Mouse (Mus musculus): ENCODE results near the gene Mapk11. TPM values are rescaled to one million over a fixed set of nuclear protein-coding genes. Genes with fewer than 3 reads are reported as not detected.

Mapk11 gene
- 13.7 and 14.0 TPM in 2 replicates for polyA plus RNA-seq (2012; rRNA removed)

- peak; percentile 26 for DNase-seq
- peaks cover 3% of the 10 kb centered on the region for H3K4me1 ChIP-seq (ENCODE audit: control insufficient read depth, insufficient read depth, low read length)
- no peak for TF ChIP-seq CTCF (IDR thresholded peaks at IDR 0.05; ENCODE audit: insufficient read depth, low read length)
- TF ChIP-seq POLR2A (IDR thresholded peaks at IDR 0.05; ENCODE audit: borderline replicate concordance, extremely low read depth, low read depth, low read length), result 0 out of 2 replicates have a peak, but pooled peaks have one; percentile 13
- under 1% methylated on average over 58 of the region's 61 CpGs for WGBS
- peak within 1 kb of the TSS; percentile 53 for H3K4me3 ChIP-seq (replicated peaks; ENCODE audit: extremely low read depth, low read depth, low read length)
Observed at GRCm38 (mm10) chr15:89149271-89150040, at the start of gene Mapk11. TSS of gene Mapk11 (minus strand) at chr15:89149628.

GRCm38 (mm10) chr15:89197056-89197455, 47.6 kb upstream of the Mapk11 start:
- DNase-seq, result no peak
- H3K4me1 ChIP-seq (ENCODE audit: control insufficient read depth, insufficient read depth, low read length), result peaks cover 4% of the 10 kb centered on the region; the same call in 1 of the 2 replicates
- 51% methylated on average over 15 of the region's 15 CpGs for WGBS
- TF ChIP-seq CTCF (IDR thresholded peaks at IDR 0.05; ENCODE audit: insufficient read depth, low read length) (no peak), POLR2A (IDR thresholded peaks at IDR 0.05; ENCODE audit: borderline replicate concordance, extremely low read depth, low read depth, low read length) (no peak)
- peak overlapping the region; percentile 99 for H3K4me3 ChIP-seq (replicated peaks; ENCODE audit: extremely low read depth, low read depth, low read length)

- TF ChIP-seq CTCF (IDR thresholded peaks at IDR 0.05; ENCODE audit: insufficient read depth, low read length), result peak; percentile 83
- TF ChIP-seq POLR2A (IDR thresholded peaks at IDR 0.05; ENCODE audit: borderline replicate concordance, extremely low read depth, low read depth, low read length), result peak; percentile 34; the same call in 1 of the 2 replicates
- under 1% methylated on average over 38 of the region's 38 CpGs for WGBS
- peak; percentile 93 for DNase-seq
- H3K4me3 ChIP-seq (replicated peaks; ENCODE audit: extremely low read depth, low read depth, low read length), result peak within 1 kb of the TSS; percentile 99
- H3K4me1 ChIP-seq (ENCODE audit: control insufficient read depth, insufficient read depth, low read length), result peaks cover 4% of the 10 kb centered on the region; the same call in 1 of the 2 replicates
Observed at GRCm38 (mm10) chr15:89196313-89196706, 46.9 kb upstream of the Mapk11 start, which contains the start of gene Dennd6b. TSS of gene Dennd6b (minus strand) at chr15:89196496.

- Histone ChIP-seq H3K4me1 (ENCODE audit: control insufficient read depth, insufficient read depth, low read length) (peaks cover 4% of the 10 kb centered on the region; the same call in 1 of the 2 replicates), H3K4me3 (replicated peaks; ENCODE audit: extremely low read depth, low read depth, low read length) (peak overlapping the region; percentile 99)
- TF ChIP-seq POLR2A (IDR thresholded peaks at IDR 0.05; ENCODE audit: borderline replicate concordance, extremely low read depth, low read depth, low read length) (peak; percentile 98; the same call in 1 of the 2 replicates), CTCF (IDR thresholded peaks at IDR 0.05; ENCODE audit: insufficient read depth, low read length) (no peak)
- DNase-seq, result peak; percentile 94
- under 1% methylated on average over 25 of the region's 25 CpGs for WGBS
Observed at GRCm38 (mm10) chr15:89195690-89196312, 46.4 kb upstream of the Mapk11 start.

GRCm38 (mm10) chr15:89195261-89195681, 45.8 kb upstream of the Mapk11 start:
- DNase-seq, result no peak
- TF ChIP-seq CTCF (IDR thresholded peaks at IDR 0.05; ENCODE audit: insufficient read depth, low read length) (no peak), POLR2A (IDR thresholded peaks at IDR 0.05; ENCODE audit: borderline replicate concordance, extremely low read depth, low read depth, low read length) (no peak)
- Histone ChIP-seq H3K4me1 (ENCODE audit: control insufficient read depth, insufficient read depth, low read length) (peaks cover 4% of the 10 kb centered on the region; the same call in 1 of the 2 replicates), H3K4me3 (replicated peaks; ENCODE audit: extremely low read depth, low read depth, low read length) (no peak overlapping the region)
- WGBS, result 45% methylated on average over 6 of the region's 6 CpGs

- WGBS, result 86% methylated on average over 5 of the region's 5 CpGs
- DNase-seq, result no peak
- Histone ChIP-seq H3K4me3 (replicated peaks; ENCODE audit: extremely low read depth, low read depth, low read length) (no peak overlapping the region), H3K4me1 (ENCODE audit: control insufficient read depth, insufficient read depth, low read length) (0 out of 2 replicates have a peak, but pooled peaks cover 4% of the 10 kb centered on the region)
- TF ChIP-seq POLR2A (IDR thresholded peaks at IDR 0.05; ENCODE audit: borderline replicate concordance, extremely low read depth, low read depth, low read length) (no peak), CTCF (IDR thresholded peaks at IDR 0.05; ENCODE audit: insufficient read depth, low read length) (no peak)
Observed at GRCm38 (mm10) chr15:89184937-89185227, 35.5 kb upstream of the Mapk11 start.

GRCm38 (mm10) chr15:89184141-89184936, 34.9 kb upstream of the Mapk11 start:
- no peak for TF ChIP-seq CTCF (IDR thresholded peaks at IDR 0.05; ENCODE audit: insufficient read depth, low read length)
- 84% methylated on average over 5 of the region's 5 CpGs for WGBS
- DNase-seq, result no peak

GRCm38 (mm10) chr15:89182842-89183241, 33.4 kb upstream of the Mapk11 start:
- TF ChIP-seq CTCF (IDR thresholded peaks at IDR 0.05; ENCODE audit: insufficient read depth, low read length) (no peak), POLR2A (IDR thresholded peaks at IDR 0.05; ENCODE audit: borderline replicate concordance, extremely low read depth, low read depth, low read length) (no peak)
- H3K4me1 ChIP-seq (ENCODE audit: control insufficient read depth, insufficient read depth, low read length), result peaks cover 14% of the 10 kb centered on the region
- DNase-seq, result no peak
- WGBS, result 79% methylated on average over 5 of the region's 5 CpGs
- no peak overlapping the region for H3K4me3 ChIP-seq (replicated peaks; ENCODE audit: extremely low read depth, low read depth, low read length)

More at GRCm38 (mm10) chr15:89184141-89184936, 34.9 kb upstream of the Mapk11 start:
- Histone ChIP-seq H3K4me3 (replicated peaks; ENCODE audit: extremely low read depth, low read depth, low read length) (no peak overlapping the region), H3K4me1 (ENCODE audit: control insufficient read depth, insufficient read depth, low read length) (0 out of 2 replicates have a peak, but pooled peaks cover 4% of the 10 kb centered on the region)

GRCm38 (mm10) chr15:89182328-89182741, 32.9 kb upstream of the Mapk11 start:
- Histone ChIP-seq H3K4me3 (replicated peaks; ENCODE audit: extremely low read depth, low read depth, low read length) (no peak overlapping the region), H3K4me1 (ENCODE audit: control insufficient read depth, insufficient read depth, low read length) (peaks cover 18% of the 10 kb centered on the region)
- TF ChIP-seq POLR2A (IDR thresholded peaks at IDR 0.05; ENCODE audit: borderline replicate concordance, extremely low read depth, low read depth, low read length) (no peak), CTCF (IDR thresholded peaks at IDR 0.05; ENCODE audit: insufficient read depth, low read length) (peak; percentile 18; the same call in 1 of the 2 replicates)
- WGBS, result 23% methylated on average over 6 of the region's 6 CpGs
- DNase-seq, result no peak
